Comparison of ENCODE assay signal across 8 mouse cellular contexts in the genomic region with DNA sequence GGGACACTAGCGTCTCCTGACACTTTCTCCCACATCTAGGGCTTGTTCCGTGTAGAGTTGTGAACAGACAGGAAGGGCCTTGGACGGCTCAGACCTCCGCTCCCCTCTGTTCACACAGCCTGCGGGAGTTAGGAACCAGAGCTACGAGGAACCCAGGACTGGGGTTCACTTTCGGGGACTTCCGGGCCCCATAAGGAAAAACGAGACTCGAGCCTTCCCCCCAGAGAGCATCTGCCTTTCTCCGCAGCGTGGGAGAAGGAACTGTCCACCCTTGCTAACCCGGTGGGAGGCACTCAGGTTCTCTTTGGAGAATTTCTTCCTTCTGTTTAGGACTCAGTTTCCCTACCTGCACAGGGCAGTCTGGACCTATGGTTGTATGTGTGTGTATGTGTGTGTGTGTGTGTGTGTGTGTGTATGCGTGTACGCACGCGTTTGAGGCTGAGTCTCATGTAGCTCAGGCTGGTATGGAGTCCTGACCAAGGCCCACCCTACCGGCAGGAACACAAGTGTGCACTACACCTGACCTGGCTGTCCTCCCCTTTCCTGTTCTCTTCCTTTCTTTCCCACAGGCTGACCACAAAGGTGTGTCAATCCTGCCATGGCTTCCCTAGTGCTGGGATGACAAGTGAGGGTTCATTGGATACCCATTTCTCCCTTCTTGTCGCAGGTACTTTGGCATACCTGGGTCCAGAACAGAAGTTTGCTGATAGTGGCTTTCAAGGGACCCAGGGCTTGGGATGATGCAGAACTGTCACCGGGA. TPM values are rescaled to one million over a fixed set of nuclear protein-coding genes. Genes with fewer than 3 reads are reported as not detected.
A peak's percentile ranks its signal among the peaks of the same experiment; 100 is the strongest.
DNase-seq lines count a peak whose midpoint lies in the region; ATAC-seq and TF ChIP-seq lines count a peak whose summit lies in the region.

No protein-coding gene starts in this region.

- peak overlapping the region; percentile 50 for H3K4me3 ChIP-seq in testis, adult 2 months (ENCODE audit: control insufficient read depth, low read depth, low read length)
- peak overlapping the region; percentile 26 for H3K4me3 ChIP-seq in liver, embryonic 15.5 days (replicated peaks)

- H3K27ac ChIP-seq in testis, adult 2 months (ENCODE audit: control insufficient read depth, insufficient read depth, low read depth, low read length): no peak overlapping the region
- no peak overlapping the region for H3K27ac ChIP-seq in liver, embryonic 15.5 days (replicated peaks)

- peak; percentile 57 for DNase-seq in embryo, embryonic 10 days (ENCODE audit: low spot score)
- no peak for DNase-seq in embryo, embryonic 11 days
- no peak for DNase-seq in testis, postnatal 14 days (ENCODE audit: low spot score)
- peak; percentile 44 for DNase-seq in yolk sac, embryonic 10.5 days (ENCODE audit: low spot score)
- no peak for DNase-seq in cerebellum, adult 11 months
- no peak for DNase-seq in right cerebral cortex, postnatal 4 days

- H3K9ac ChIP-seq in liver, embryonic 15.5 days: no peak overlapping the region

- TF ChIP-seq CTCF in testis, adult 2 months (IDR thresholded peaks at IDR 0.05; ENCODE audit: control insufficient read depth, insufficient read depth, insufficient replicate concordance, low read depth, low read length): no peak

- WGBS in liver, embryonic 15.5 days (ENCODE audit: insufficient replicate concordance): 25% methylated on average over 20 of the region's 20 CpGs

- H3K36me3 ChIP-seq in testis, adult 2 months (ENCODE audit: control insufficient read depth, insufficient read depth, low read length): no peaks in the 10 kb centered on the region; the same call in 1 of the 2 replicates
- peaks cover 28% of the 10 kb centered on the region for H3K36me3 ChIP-seq in liver, embryonic 15.5 days (replicated peaks)

- H3K4me1 ChIP-seq in testis, adult 2 months (ENCODE audit: control insufficient read depth, insufficient read depth, low read length): peaks cover 18% of the 10 kb centered on the region
- peaks cover 58% of the 10 kb centered on the region for H3K4me1 ChIP-seq in liver, embryonic 15.5 days (replicated peaks)

- no peaks in the 10 kb centered on the region for H3K27me3 ChIP-seq in testis, adult 2 months (ENCODE audit: control insufficient read depth, insufficient read depth, low read length)
- H3K27me3 ChIP-seq in liver, embryonic 15.5 days: peaks cover 60% of the 10 kb centered on the region

- H3K4me2 ChIP-seq in liver, embryonic 15.5 days: peak overlapping the region; percentile 38

- no peak for ATAC-seq in liver, embryonic 15.5 days (ENCODE audit: insufficient read depth)

- no peak for TF ChIP-seq POLR2A in testis, adult 2 months (IDR thresholded peaks at IDR 0.05; ENCODE audit: control insufficient read depth, low read depth, low read length)

- H3K9me3 ChIP-seq in liver, embryonic 15.5 days (replicated peaks): no peaks in the 10 kb centered on the region

RNA-seq across cellular contexts. Expression of gene Slc5a5, which starts 0.5 kb away (rescaled TPM):
- 1.3 and 1.5 TPM in 2 replicates for polyA plus RNA-seq in testis, adult 2 months (2012; rRNA removed)
- 0.05 TPM in 1 of 2 replicates, not detected in the other for polyA plus RNA-seq in liver, embryonic 15.5 days (2015; fragmentation: Nextera tagmentation; extraction: Ambion mirVana)

RNA-seq across cellular contexts. Expression of gene Rpl18a, which starts 4.1 kb away (rescaled TPM):
- polyA plus RNA-seq in testis, adult 2 months (2012; rRNA removed): 1,162 and 1,446 TPM in 2 replicates
- 2,061 and 2,126 TPM in 2 replicates for polyA plus RNA-seq in liver, embryonic 15.5 days (2015; fragmentation: Nextera tagmentation; extraction: Ambion mirVana)

RNA-seq across cellular contexts. Expression of gene Map1s, which starts 12.7 kb away (rescaled TPM):
- polyA plus RNA-seq in testis, adult 2 months (2012; rRNA removed): 18.3 and 18.5 TPM in 2 replicates
- 15.4 and 17.6 TPM in 2 replicates for polyA plus RNA-seq in liver, embryonic 15.5 days (2015; fragmentation: Nextera tagmentation; extraction: Ambion mirVana)

RNA-seq across cellular contexts. Expression of gene Ccdc124, which starts 19.3 kb away (rescaled TPM):
- polyA plus RNA-seq in testis, adult 2 months (2012; rRNA removed): 51.3 and 65.9 TPM in 2 replicates
- 48.1 and 51.2 TPM in 2 replicates for polyA plus RNA-seq in liver, embryonic 15.5 days (2015; fragmentation: Nextera tagmentation; extraction: Ambion mirVana)

RNA-seq across cellular contexts. Expression of gene Kcnn1, which starts 30.0 kb away (rescaled TPM):
- polyA plus RNA-seq in testis, adult 2 months (2012; rRNA removed): 0.72 and 1.5 TPM in 2 replicates
- 0.25 and 0.38 TPM in 2 replicates for polyA plus RNA-seq in liver, embryonic 15.5 days (2015; fragmentation: Nextera tagmentation; extraction: Ambion mirVana)

Comparison
In these comparisons a context has a peak if more than half of its experiments do, and no peak if none do; other contexts are left out.
1. DNase-seq: peak in embryo, embryonic 10 days (single experiment) and yolk sac, embryonic 10.5 days (single experiment); none in embryo, embryonic 11 days (single experiment), testis, postnatal 14 days (single experiment), cerebellum, adult 11 months (single experiment) and right cerebral cortex, postnatal 4 days (single experiment).